Mouse (Mus musculus) neural tube, embryonic 15.5 days (tissue): ENCODE results near the gene Lmx1b. TPM values are rescaled to one million over a fixed set of nuclear protein-coding genes. Genes with fewer than 3 reads are reported as not detected.
A peak's percentile ranks its signal among the peaks of the same experiment; 100 is the strongest.

ENCODE experiments used
- ATAC-seq: fragments of 200-750 bp; cut with Nextera tagmentation; 2 replicates; pipeline ENCODE4 v1.8.0; 2017; ENCODE audit warnings: mild to moderate bottlenecking, moderate TSS enrichment, moderate library complexity; ENCODE audit not compliant: low FRiP score
- H3K27ac ChIP-seq: fragments of 300-500 bp; sonication (generic); replicated peaks from 2 replicates; pipeline ENCODE4 v1.5.1; 2015; ENCODE audit warnings: mild to moderate bottlenecking, inconsistent platforms
- H3K27me3 ChIP-seq: fragments of 300-500 bp; sonication (generic); replicated peaks from 2 replicates; pipeline ENCODE4 v1.6.1; 2015; ENCODE audit warnings: inconsistent platforms
- H3K36me3 ChIP-seq: fragments of 300-500 bp; sonication (generic); 2 replicates; pipeline ENCODE4 v1.6.1; 2015; ENCODE audit warnings: inconsistent platforms
- H3K4me1 ChIP-seq: fragments of 300-500 bp; sonication (generic); 2 replicates; pipeline ENCODE4 v1.6.1; 2015; ENCODE audit warnings: inconsistent platforms
- H3K4me2 ChIP-seq: fragments of 300-500 bp; sonication (generic); 2 replicates; pipeline ENCODE4 v1.6.1; 2015; ENCODE audit warnings: inconsistent platforms, mild to moderate bottlenecking, moderate library complexity
- H3K4me3 ChIP-seq: fragments of 300-500 bp; sonication (generic); replicated peaks from 2 replicates; pipeline ENCODE4 v1.5.1; 2015; ENCODE audit warnings: mild to moderate bottlenecking, inconsistent platforms
- H3K9ac ChIP-seq: fragments of 300-500 bp; sonication (generic); replicated peaks from 2 replicates; pipeline ENCODE4 v1.6.1; 2015; ENCODE audit warnings: mild to moderate bottlenecking, inconsistent platforms
- H3K9me3 ChIP-seq: fragments of 300-500 bp; sonication (generic); replicated peaks from 2 replicates; pipeline ENCODE4 v1.6.1; 2016; ENCODE audit warnings: inconsistent platforms
- WGBS: fragments of 180-500 bp; shearing (Covaris S2); methylation state at CpG from one replicate; pipeline ENCODE4 v1.1.7; 2015; ENCODE audit warnings: mixed read lengths; 5-methylcytosine and 5-hydroxymethylcytosine counted together
- polyA plus RNA-seq: library from polyadenylated mRNA; unstranded; fragments of >200 nt; fragmentation: Nextera tagmentation; extraction: Ambion mirVana; gene quantifications from 2 replicates; pipeline ENCODE4 v1.2.1, GENCODE M21; 2015

Lmx1b gene
- polyA plus RNA-seq, 1 experiment from 2014 or later, result 8.5 TPM

DNA sequence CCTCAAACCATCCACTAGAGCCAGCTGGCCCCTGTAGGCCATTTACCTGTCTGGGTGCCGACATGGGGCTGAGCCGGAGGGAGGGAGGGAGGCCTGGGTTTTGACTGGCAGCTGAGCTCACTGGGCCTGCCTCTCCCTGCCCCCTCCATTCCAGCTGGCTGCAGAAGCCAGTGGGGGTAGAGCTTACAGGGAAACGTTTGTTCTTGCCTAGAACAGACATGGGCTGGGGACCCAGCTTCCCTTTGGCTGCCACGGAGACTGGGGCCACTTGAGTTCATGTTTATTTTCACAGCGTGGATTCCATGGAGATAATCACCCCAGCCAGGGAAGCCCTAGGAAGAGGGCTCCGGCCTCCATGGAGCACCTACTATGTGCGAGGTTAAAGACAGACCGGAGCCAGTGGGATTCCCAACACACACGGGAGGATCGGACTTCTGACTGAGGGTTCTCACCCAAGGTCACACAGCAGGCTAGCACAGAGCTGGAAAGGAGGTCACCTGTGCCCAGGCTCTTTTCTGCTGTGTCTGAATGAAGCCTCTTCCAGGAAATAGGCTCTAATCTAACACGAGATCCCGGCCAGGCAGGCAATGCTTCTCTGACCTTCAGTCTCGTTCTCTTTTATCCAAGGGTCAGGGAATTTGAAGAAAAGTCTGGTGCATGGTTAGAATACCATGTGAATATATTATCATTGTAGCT is 25.2 kb upstream of the Lmx1b start:
- no peak overlapping the region for H3K27ac ChIP-seq
- peaks cover 9% of the 10 kb centered on the region for H3K4me1 ChIP-seq
- no peaks in the 10 kb centered on the region for H3K27me3 ChIP-seq
- no peaks in the 10 kb centered on the region for H3K36me3 ChIP-seq
- 43% methylated on average over 13 of the region's 13 CpGs for WGBS
- no peaks in the 10 kb centered on the region for H3K9me3 ChIP-seq
- ATAC-seq, result no peak
- no peak overlapping the region for H3K4me2 ChIP-seq
- H3K4me3 ChIP-seq, result no peak overlapping the region
- no peak overlapping the region for H3K9ac ChIP-seq

DNA sequence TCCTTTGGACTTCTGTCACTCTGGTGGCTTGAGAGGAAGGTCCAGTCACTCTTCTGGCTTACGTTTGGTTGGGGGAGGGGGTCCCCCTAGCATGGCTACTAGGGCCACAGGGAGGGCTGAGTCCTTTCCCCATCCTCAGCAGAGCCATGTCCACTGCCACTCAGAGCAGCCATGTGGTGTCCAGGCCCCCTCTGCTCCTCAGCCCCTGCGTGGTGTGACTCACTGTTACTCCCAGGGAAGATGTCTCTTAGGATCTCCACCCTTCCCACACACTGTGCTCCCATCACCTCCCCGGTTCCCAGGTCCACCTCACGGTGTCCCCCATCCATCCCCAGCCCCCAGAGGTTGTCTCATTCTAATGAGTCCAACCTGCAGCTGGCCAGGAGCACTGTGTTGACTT is 24.4 kb upstream of the Lmx1b start:
- no peak overlapping the region for H3K9ac ChIP-seq
- ATAC-seq, result no peak
- H3K9me3 ChIP-seq, result no peaks in the 10 kb centered on the region
- H3K4me2 ChIP-seq, result no peak overlapping the region
- H3K27me3 ChIP-seq, result no peaks in the 10 kb centered on the region
- H3K27ac ChIP-seq, result no peak overlapping the region
- WGBS, result 78% methylated on average over 4 of the region's 4 CpGs
- H3K36me3 ChIP-seq, result no peaks in the 10 kb centered on the region
- H3K4me1 ChIP-seq, result peaks cover 9% of the 10 kb centered on the region
- H3K4me3 ChIP-seq, result no peak overlapping the region

DNA sequence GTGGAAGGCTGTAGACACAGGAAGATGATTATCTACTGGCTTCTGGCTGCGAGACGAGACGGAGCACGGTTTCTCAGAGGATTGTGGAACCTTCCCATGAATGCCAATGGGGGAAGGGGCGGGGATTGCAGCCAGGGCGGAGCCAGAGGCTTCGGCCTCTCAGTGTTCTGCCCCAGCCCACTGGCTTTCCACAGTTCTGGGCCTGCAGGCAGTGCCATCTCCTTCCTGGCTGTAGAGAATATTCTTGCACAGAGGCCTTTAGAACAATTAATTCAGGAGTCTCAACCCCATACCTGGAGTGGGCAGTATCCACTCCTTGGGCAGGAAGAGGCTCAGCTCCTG is 18.9 kb upstream of the Lmx1b start:
- Histone ChIP-seq H3K4me2 (peak overlapping the region; percentile 43), H3K36me3 (no peaks in the 10 kb centered on the region), H3K27ac (0 out of 2 replicates have a peak overlapping the region, but pooled peaks have one; percentile 18), H3K27me3 (no peaks in the 10 kb centered on the region; the same call in 1 of the 2 replicates), H3K4me1 (peaks cover 5% of the 10 kb centered on the region; the same call in 1 of the 2 replicates), H3K9ac (no peak overlapping the region), H3K9me3 (no peaks in the 10 kb centered on the region), H3K4me3 (no peak overlapping the region)
- 5% methylated on average over 7 of the region's 7 CpGs for WGBS
- ATAC-seq, result no peak

DNA sequence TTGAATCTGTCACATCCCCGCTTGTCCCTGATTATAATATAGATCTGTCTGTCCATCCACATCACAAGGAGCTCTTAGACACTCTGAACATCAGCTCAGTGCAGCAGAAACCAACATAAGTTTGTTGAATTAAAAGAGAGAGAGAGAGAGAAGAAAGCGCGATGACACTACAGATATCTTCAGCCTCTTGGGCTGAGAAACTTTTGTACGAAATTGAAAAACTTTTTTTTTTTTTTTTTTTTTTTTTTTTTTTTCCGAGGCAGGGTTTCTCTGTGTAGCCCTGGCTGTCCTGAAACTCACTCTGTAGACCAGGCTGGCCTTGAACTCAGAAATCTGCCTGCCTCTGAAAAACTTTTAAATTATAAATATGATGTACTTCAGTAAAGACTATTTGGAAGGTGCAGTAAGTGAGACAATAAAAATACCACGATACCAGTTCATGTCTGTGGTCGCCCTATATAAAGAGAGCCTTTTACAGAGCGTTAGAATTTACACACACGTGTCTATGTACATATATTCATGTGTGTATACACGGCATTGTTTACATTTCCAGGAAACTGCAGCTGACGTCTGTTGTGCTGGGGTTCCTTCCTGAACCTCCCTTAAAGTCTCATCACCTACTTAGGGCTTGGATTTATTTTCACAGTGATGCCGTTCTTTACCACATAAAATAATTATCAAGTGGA is 18.4 kb upstream of the Lmx1b start:
- no peak overlapping the region for H3K9ac ChIP-seq
- ATAC-seq, result no peak
- H3K4me1 ChIP-seq, result peaks cover 5% of the 10 kb centered on the region; the same call in 1 of the 2 replicates
- H3K27ac ChIP-seq, result 0 out of 2 replicates have a peak overlapping the region, but pooled peaks have one; percentile 18
- H3K4me2 ChIP-seq, result peak overlapping the region; percentile 43
- no peaks in the 10 kb centered on the region; the same call in 1 of the 2 replicates for H3K27me3 ChIP-seq
- 47% methylated on average over 12 of the region's 12 CpGs for WGBS
- H3K36me3 ChIP-seq, result no peaks in the 10 kb centered on the region
- no peak overlapping the region for H3K4me3 ChIP-seq
- no peaks in the 10 kb centered on the region for H3K9me3 ChIP-seq

DNA sequence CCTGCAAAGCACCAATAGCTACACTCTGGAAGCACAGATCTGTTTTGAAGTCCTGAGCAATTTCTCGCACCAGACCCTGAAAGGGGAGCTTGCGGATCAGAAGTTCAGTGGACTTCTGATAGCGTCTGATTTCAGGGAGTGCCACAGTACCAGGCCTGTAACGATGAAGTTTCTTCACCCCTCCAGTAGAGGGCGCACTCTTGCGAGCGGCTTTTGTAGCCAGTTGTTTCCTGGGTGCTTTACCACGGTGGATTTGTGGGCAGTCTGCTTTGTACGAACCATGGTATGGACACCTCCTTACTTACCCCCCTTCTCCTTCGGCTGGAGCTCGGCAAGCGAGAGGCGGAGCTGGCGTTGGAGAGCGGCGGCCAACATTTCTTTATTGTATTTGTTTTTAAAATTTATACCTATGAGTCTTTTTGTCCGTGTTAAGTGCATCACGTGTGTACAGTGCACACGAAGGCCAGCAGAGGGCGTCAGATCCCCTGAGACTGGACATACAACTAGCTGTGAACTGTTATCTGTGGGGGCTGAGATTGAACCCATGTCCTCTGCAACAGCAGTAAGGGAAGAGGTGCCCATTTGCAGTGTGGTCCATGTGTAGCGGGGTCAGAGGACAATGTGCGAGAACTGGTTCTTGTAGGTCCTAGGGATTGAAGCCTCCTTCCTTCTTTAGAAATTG is 12.3 kb upstream of the Lmx1b start:
- no peak for ATAC-seq
- 80% methylated on average over 22 of the region's 22 CpGs for WGBS
- no peak overlapping the region for H3K27ac ChIP-seq

DNA sequence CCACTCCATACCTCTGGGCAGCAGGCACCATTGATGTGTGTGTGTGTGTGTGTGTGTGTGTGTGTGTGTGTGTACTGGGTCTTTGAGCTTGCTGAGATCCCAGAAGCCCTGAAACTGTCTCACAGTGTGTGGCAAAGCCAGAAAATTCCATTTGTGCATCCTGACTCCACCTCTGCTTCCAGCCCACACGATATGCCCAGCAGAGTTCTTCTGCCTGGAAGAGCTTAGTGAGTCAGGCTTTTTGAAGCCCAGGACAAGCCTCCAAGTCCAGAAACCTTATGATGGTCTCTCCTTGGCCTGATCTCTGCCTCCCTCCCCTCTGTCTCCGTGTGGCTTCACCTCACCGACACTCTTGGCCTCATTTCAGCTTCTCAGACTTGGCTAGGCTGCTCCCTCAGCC is 9.1 kb upstream of the Lmx1b start:
- ATAC-seq, result no peak
- Histone ChIP-seq H3K9ac (no peak overlapping the region), H3K36me3 (no peaks in the 10 kb centered on the region), H3K27me3 (peaks cover 40% of the 10 kb centered on the region), H3K4me1 (peaks cover 20% of the 10 kb centered on the region), H3K4me3 (no peak overlapping the region), H3K4me2 (no peak overlapping the region), H3K27ac (no peak overlapping the region), H3K9me3 (no peaks in the 10 kb centered on the region)
- 49% methylated on average over 3 of the region's 3 CpGs for WGBS

More for the DNA sequence above, 12.3 kb upstream of the Lmx1b start:
- Histone ChIP-seq H3K36me3 (no peaks in the 10 kb centered on the region), H3K4me1 (peaks cover 12% of the 10 kb centered on the region), H3K4me3 (no peak overlapping the region), H3K9me3 (no peaks in the 10 kb centered on the region), H3K4me2 (no peak overlapping the region), H3K27me3 (peaks cover 12% of the 10 kb centered on the region), H3K9ac (no peak overlapping the region)

DNA sequence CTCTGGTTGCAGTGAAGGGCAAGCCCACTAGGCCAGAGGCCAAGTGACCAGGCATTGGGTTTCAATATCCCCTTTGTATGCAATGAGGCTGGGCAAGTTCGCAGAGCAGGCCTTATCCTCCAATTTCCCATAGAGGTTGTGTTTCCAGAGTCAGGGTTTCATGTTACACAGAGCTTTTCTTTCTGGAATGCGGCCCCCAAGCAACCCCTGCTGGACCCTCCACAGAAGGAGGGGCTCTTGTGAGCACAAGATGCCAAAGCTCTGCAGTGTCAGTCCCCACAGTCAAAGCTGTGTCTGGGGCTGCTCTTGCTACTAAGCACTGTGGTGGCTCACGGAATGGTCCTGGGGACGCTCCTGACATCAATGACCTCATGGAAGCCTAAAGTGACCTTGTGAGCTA is 8.6 kb upstream of the Lmx1b start:
- H3K9ac ChIP-seq, result no peak overlapping the region
- H3K9me3 ChIP-seq, result no peaks in the 10 kb centered on the region
- peaks cover 45% of the 10 kb centered on the region for H3K27me3 ChIP-seq
- ATAC-seq, result no peak
- H3K36me3 ChIP-seq, result no peaks in the 10 kb centered on the region
- no peak overlapping the region for H3K27ac ChIP-seq
- peaks cover 22% of the 10 kb centered on the region for H3K4me1 ChIP-seq
- 36% methylated on average over 4 of the region's 4 CpGs for WGBS
- no peak overlapping the region for H3K4me2 ChIP-seq
- H3K4me3 ChIP-seq, result no peak overlapping the region

DNA sequence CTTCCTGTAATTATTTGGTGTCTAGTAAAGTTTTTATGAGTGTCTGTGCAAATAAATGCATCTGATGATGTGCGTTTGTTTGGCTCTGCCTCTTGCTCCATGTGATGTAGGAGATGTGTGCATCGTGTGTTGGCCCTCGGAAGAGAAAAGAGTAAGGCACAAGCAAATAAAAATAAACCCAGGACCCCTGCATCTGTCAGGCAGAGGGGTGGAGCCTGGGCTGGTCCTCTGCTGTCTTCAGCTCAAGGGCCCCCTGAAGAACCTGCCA is 5.9 kb upstream of the Lmx1b start:
- Histone ChIP-seq H3K9ac (0 out of 2 replicates have a peak overlapping the region, but pooled peaks have one; percentile 23), H3K27ac (no peak overlapping the region), H3K36me3 (no peaks in the 10 kb centered on the region), H3K4me3 (peak overlapping the region; percentile 42), H3K4me1 (peaks cover 34% of the 10 kb centered on the region), H3K4me2 (peak overlapping the region; percentile 58), H3K9me3 (no peaks in the 10 kb centered on the region), H3K27me3 (peaks cover 68% of the 10 kb centered on the region)
- ATAC-seq, result no peak
- 2% methylated on average over 3 of the region's 3 CpGs for WGBS

DNA sequence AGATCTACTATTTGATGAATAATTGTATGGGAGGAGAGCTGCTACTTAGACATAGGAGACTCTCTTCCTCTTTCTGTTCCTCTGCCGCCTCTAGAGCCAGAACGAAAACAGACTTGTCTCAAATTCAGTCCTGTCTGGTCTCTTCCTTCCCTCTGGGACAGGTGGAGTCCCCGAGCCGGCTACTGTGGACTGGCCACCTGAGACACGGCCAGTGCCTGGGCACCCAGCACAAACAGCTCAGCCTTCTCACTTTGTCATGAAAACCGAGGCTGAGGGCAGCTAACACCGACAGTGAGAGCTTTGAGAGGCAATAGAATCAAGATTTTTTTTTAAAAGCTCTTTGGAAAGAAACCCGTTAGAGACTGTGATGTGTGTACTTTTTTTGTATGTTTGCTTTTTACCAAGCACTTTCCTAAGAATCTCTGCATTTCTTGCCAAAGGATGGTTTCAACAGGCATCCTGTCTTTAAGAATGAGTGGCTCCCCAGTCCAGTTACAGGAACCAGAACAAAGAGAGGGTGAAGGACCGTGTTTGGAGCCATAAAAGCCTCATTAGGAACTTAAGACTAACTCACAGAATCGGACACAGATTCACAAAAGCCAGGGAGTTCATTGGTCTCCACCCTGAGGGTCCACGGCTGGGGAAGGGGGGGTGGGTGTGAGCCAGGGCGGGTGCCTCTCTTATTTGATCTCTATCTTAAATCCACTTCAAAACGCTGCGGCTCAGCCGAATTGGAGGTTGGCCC is 5.4 kb upstream of the Lmx1b start:
- Histone ChIP-seq H3K4me2 (peak overlapping the region; percentile 58), H3K36me3 (no peaks in the 10 kb centered on the region), H3K27ac (no peak overlapping the region), H3K4me3 (peak overlapping the region; percentile 42), H3K9ac (peak overlapping the region; percentile 40), H3K27me3 (peaks cover 68% of the 10 kb centered on the region), H3K9me3 (no peaks in the 10 kb centered on the region), H3K4me1 (peaks cover 36% of the 10 kb centered on the region)
- 2% methylated on average over 15 of the region's 15 CpGs for WGBS
- ATAC-seq, result no peak

DNA sequence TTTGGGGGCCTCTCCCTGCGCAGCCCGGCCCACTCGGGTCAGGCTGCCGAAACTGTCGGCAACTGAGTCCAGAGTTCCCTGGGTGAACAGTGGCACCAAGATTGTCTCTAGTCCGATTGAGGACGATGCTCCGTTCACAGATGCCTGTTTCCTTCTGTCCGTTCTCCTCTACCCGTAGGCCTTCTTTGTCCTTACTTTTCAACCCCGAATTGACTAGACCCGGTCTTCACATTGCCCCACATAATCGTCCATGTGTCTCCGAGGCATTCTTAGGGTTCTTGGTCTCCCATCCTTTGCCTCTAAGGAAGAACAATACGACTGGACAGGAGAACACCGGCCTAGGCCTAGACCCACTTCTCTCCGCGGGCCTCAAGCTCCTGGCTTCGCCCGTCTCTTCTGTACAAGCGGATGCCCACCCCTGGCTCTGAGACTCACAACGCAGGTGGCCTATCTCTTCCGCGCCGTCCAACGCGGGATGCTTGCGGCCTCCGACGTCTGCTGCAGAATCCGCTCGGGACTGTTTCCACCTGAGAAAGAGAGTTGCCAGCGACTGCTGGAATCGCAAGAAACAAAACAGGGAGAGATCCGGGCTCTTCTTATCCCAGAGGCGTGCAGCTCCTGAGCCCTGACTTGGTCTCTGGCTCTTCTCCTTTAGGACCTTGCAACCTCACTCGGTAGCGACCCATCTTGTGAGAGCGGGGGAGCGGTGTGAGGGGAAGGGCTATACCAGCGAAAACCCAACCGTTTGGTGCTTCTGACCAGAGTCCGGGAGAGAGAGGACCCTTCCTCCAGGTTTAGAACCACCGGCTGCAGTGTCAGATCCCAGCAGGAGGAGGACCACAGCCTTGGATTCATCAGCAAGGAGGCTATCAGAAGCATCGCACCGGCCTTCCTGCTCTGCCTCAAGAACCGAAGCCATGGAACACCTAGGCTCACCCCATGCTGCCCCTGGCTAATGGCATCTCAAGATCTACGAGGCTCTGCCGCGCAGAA is 3.7 kb upstream of the Lmx1b start:
- Histone ChIP-seq H3K36me3 (no peaks in the 10 kb centered on the region), H3K27me3 (peaks cover 80% of the 10 kb centered on the region), H3K9ac (peak overlapping the region; percentile 40), H3K4me2 (peak overlapping the region; percentile 58), H3K4me3 (peak overlapping the region; percentile 42), H3K9me3 (no peaks in the 10 kb centered on the region), H3K4me1 (peaks cover 38% of the 10 kb centered on the region), H3K27ac (peak overlapping the region; percentile 84)
- ATAC-seq, result no peak
- 5% methylated on average over 50 of the region's 50 CpGs for WGBS
